Mouse (Mus musculus): ENCODE measurements around the gene Plxnb1.

DNA sequence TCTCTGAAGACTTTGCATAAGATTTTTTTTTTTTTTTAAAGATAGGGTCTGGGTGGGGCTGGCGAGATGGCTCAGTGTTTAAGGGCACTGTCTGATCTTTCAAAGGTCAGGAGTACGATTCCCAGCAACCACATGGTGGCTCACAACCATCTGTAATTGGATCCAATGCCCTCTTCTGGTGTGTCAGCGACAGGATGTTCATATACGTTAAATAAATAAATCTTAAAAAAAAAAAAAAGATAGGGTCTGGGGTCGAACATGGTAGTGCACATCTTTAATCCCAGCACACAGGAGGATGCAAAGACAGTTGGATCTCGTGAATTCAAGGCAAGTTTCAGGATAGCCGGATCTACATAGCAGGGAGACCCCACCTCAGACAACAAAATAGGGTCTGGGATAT is 45.9 kb upstream of the Plxnb1 start:
- TF ChIP-seq CTCF (IDR thresholded peaks at IDR 0.05) (no peak), EP300 (IDR thresholded peaks at IDR 0.05) (no peak)
